Mouse (Mus musculus): ENCODE measurements around the gene Elk4.

Elk4 gene

DNA sequence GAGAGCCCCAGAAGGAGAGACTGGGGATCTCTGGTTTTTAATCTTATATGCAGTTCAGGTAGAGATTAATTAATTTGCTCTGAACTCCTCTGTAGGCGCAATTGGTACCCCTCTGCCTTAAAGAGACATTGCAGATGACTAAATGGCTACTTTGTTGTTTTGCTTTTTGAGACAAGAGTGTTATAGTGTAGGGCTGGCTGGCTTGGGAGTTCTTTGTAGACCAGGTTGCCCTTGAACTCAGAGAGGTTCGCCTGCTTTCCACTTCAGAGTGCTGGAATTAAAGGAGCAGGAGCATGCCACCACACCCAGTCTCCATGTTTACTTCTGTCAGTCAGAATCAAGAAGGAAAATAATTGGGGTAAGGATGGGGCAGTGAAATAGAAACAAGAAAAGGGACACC is 4.3 kb upstream of the Elk4 start:
- TF ChIP-seq GATA4 (IDR thresholded peaks at IDR 0.05; ENCODE audit: insufficient replicate concordance, low read length), result no peak

DNA sequence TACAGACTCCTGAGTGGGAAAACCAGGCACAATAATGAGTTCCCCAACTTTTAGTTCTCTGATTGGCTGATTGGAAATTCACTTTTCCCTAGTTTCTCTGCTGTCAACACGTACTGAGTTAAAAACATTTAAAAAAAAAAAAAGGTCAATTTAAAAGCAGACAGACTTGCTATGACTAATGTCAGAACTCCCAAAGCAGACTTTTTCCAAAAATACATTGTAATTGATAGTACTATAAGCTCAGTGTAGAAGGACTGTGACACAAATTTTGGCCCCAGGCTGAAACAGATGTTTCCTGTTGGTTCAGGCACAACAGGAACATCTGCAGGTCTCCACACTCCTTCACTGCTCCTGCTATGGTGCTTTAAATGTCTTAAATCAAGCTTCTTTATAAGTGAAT is 3.6 kb upstream of the Elk4 start:
- no peak for TF ChIP-seq GATA4 (IDR thresholded peaks at IDR 0.05; ENCODE audit: insufficient replicate concordance, low read length)

DNA sequence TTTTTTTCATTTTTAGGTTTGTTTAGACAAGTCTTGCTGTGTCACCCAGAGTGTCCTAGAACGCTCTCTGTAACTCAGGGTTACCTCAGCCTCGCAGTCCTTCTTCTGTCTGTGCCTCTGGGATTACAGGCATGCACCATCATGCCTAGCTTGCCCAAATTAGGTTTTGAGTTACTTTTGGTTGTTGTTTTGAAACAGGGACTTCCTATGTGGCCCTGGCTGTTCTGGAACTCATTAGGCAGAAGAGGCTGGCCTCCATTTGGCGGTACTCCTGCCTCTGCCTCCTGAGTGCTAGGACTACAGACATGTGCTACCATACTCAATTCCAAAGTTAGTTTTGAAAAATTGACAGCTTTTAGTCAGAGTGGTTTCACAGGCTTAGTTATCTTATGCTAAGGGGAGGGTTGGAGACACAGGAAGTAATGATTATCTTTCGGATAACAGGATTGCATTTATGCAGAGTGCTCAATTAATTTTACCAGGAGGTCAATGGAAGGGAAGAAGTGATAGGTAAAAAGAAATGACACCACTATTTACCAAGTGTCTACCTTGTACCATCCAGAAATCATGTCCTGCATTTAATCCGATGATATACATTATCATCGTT is 2.7 kb upstream of the Elk4 start:
- TF ChIP-seq GATA4 (IDR thresholded peaks at IDR 0.05; ENCODE audit: insufficient replicate concordance, low read length), result no peak

DNA sequence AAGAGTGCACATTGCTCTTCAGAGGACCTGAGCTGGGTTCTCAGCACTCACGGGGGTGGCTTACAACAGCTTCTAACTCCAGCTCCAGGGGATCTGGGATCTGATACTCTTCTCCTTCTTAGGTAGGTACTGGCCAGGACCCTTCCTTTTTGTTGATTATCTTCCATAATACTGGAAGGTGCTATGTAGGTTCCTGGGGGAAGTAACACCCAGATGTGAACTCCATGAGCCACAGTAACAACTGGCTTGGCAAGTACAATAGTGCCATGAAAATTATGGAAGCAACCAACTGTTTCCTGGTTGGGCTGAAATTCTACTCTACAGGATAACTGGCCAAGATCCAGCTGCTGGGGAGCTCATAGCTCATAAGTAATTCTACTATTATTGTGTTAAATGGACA is 1.9 kb upstream of the Elk4 start:
- TF ChIP-seq GATA4 (IDR thresholded peaks at IDR 0.05; ENCODE audit: insufficient replicate concordance, low read length), result no peak

DNA sequence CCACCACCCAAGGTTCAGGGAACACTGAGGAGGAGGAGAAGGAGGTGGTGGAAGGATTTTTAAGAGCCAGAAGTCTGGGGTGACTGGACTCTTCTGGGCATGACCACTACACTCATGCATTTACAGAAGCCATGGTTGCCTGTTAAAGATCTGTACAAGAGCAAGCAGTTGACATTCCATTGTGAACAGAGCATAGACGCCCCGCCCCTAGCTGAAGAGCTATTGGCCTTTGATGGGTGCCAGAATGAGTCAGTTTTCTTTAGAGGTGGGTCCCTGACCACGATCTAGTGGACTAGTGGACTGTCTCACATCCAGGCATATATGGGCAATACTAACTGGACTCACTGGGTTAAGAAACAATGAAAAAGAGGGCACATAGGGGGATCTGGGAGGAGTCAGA is 1.4 kb upstream of the Elk4 start:
- TF ChIP-seq GATA4 (IDR thresholded peaks at IDR 0.05; ENCODE audit: insufficient replicate concordance, low read length), result no peak

DNA sequence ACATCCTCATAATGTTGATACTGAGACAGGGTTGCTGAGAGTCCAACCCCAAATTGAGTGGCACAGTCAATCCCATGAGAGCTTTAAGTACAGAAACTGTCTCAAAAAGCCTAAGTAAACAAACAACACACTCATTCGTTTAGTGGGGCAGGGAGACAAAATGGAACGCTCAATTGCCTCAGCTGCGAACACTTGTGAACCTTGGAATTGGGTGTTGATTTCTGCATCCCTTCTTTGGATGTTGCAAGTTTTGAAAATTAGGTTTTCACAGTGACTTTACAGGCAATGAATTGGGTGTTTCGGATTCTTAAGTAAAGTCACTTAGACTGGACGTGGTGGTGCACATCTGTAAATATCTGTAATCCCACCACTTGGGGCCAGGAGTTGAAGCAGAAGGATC is 686 bp upstream of the Elk4 start:
- no peak for TF ChIP-seq GATA4 (IDR thresholded peaks at IDR 0.05; ENCODE audit: insufficient replicate concordance, low read length)

DNA sequence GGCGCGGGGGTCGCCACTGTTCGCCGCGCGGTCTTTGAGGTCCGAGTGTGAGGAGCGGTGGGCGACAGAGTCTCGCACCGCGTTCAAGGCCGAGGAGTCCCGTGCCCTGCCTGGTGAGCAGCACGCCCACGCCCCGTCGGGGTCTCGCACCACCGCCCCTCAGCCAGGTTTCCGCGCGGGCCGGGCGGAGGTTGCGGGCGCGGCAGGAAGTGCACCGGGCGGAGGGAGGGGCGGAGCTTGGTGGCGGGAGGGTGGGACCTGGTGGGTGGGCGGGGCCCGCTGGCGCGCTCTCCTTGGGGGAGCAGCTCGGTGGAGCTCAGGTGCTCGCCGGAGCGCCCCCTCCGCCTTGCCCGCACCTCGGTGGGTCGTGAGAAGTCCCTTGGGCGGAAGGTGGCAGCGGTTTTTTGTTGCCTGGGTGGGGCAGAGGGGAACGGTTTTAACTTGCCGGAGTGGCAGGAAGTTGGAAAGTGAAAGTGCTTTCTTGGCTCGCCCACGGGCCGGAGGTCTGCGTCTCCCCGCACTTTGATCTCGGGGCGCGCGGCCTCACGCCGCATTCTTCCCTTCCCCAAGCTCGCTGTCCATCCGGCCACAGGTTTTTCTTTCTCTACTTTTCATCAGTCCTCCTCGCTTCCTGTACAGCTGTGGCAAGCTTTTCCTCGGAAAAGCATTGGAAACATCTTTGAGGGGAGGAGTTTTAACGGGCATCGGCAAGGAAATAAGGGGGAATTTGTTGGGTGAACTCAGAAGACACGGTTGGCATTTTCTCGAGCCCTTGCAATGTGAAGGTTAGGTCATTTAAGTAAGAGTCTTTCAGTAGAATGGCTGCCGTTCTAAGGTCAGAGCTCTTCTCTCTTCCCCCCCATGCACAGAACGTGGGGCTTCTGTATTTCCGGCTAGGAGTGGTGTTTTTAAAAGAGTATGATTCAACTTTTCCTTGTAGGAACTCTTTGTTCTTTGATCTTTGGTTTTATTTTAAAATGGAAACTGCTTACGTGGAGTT is 721 bp downstream of the Elk4 start:
- no peak for TF ChIP-seq GATA4 (IDR thresholded peaks at IDR 0.05; ENCODE audit: insufficient replicate concordance, low read length)

DNA sequence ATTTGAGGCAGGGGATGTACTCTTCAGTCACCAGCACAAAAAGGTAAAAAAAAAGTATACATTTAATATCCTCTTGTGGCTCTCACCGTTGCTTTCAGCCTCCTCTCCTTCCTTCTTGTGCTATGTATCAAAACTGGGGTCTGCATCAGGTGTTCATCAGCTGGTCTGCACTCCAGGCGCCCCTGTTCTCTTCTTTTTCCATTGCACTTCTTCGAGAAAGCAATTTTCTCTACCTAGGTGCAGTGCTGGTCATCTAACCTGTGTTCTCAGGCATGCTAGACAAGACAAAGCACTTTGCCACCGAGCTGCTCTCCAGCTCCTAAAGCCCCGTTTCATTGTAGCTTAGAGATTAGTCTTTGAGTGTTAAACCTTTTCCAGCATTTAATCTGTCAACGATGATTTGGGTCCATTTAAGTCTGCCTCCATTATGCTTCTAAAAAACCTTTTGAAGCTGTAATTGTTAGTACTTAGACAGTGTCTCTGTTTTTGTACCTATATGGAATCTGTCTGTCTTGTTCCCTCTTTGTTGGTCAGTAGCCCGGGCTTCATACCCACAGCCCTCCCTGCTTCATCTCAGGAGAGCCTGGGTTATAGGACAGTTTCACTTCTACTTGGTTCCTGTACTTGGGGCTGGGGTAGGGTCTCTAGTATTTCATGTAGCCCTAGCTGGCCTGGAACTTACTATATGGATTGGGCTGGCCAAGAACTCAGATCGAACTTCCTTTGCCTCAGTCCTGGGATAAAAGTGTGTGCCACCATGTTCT is 1.7 kb downstream of the Elk4 start:
- no peak for TF ChIP-seq GATA4 (IDR thresholded peaks at IDR 0.05; ENCODE audit: insufficient replicate concordance, low read length)

DNA sequence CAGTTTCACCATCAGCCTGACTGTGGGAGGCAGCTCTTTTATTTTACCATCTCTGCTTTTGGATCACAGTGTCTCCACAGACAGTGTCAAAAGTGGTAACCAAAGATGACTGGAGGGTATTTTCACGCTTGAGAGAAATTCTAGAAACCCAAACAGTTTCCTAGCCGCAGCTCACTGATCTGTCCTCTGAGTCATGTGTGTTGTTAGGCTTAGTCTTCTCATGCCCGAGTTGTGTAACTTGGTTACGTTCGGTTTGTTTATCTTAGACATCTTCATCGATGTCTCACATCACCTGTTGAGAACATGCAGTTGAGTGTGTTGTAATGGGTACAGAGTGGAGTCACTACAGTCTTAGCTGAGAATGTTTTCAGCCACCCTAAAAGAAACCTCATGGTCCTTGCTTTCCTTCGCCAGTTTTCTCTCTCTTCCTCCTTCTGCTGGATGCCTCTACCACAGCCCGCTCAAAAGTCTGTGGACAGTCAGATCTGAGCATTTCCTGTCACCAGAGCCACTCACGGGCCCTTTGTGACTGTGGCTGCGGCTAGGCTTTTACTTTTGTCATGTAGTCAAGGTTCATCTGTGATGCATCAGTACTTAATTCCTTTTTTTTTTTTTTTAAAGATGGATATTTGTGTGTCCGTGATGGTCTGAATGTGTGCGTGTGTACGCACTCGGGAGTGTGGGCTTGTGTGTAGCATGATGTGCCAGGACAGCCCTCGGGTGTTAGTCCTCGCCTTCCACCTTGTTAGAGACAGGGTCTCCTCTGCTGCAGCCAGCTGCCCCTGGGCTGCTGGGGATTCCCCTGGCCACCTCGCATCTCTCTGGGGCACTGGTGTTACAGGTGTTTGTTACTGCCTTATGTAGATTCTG is 3.5 kb downstream of the Elk4 start:
- no peak for TF ChIP-seq GATA4 (IDR thresholded peaks at IDR 0.05; ENCODE audit: insufficient replicate concordance, low read length)

DNA sequence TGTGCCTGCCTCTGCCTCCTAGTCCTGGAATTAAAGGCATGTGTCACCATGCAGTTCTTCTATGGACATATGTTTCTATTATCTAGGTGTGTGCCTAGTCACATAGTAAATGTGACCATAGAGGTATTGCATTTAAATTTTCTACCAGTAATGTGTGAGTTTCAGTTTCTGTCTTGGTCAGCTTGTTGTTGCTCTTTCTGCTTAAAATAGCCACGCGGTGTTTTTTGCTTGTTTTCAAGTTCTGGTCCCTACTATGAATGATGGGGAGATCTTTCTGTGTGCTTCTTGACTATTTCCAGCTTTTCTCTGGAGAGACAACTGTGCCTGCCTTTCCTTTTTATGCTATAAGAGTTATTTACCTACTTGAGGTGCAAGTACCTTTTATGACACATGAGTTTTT is 4.4 kb downstream of the Elk4 start:
- no peak for TF ChIP-seq GATA4 (IDR thresholded peaks at IDR 0.05; ENCODE audit: insufficient replicate concordance, low read length)

DNA sequence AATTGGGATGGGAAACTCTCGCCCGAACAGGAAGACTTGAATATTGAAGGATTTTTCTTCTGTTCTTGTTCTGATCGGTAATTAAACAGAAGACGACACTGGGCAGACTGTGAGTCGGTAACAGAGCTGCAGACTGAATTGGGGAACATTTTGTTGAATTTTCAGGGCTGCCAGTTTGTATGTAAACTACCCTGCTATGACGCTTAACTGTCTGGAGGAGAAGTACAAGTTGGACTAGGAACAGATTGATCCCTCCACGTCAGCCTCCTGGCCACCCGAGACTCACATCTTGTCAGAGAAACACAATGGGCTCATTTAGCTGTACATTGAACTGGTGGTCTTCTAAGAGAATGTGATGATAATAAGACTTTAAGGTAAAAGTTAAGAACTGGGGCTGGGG is 5.5 kb downstream of the Elk4 start:
- no peak for TF ChIP-seq GATA4 (IDR thresholded peaks at IDR 0.05; ENCODE audit: insufficient replicate concordance, low read length)

DNA sequence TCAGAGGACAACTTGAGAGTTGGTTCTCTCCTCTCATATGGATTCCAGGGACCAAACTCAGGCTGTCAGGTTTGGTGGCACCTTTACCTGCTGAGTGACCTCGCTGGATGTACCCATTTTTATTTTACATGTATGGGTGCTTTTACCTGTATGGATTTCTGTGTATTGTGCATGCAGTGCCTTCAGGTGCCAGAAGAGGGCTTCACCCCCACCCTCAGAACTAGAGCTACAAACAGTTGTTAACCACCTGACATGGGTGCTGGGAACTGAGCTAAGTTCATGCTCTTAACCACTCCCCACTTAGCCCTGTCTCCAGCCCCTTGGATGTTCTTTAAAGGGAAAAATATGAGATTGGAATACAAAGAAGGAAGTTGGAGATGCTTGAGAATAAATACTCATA is 7.4 kb downstream of the Elk4 start:
- no peak for TF ChIP-seq GATA4 (IDR thresholded peaks at IDR 0.05; ENCODE audit: insufficient replicate concordance, low read length)

DNA sequence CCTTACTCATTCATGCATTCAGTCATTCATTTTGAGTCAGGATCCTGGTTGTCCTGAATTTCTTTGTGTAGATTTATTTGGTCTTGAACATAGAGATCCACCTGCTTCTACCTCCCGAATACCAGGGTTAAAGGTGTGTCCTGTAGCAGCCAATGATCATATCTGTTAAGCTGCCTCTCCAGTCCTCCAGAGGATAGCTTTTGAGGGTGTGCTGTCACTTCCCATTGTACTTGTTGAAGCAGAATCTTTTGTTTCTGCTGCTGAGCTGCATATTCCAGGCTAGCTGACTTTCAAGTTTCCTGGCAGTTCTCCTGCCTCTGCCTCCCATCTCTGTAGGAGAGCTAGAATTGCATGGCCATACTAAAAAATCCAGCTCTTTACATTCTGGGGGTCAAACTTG is 9.3 kb downstream of the Elk4 start:
- TF ChIP-seq GATA4 (IDR thresholded peaks at IDR 0.05; ENCODE audit: insufficient replicate concordance, low read length), result no peak

DNA sequence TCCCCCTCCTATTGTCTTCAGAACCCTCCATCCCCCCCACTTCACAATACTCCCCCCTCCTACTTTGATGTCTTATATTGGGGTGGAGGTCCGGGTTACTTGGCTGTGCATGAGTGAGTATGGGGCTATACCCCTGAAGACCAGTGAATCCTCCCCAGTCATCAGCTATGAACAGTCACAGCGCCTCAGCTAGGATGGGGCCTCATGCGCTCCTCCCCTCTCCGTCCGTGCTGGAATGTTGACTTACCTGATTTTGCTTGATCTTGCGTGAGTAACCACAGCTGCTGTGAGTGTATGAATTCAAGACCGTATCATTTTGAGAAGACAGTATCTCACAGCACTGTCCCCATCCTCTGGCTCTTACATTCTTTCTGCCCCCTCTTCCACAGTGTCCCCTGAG is 12.5 kb downstream of the Elk4 start:
- TF ChIP-seq GATA4 (IDR thresholded peaks at IDR 0.05; ENCODE audit: insufficient replicate concordance, low read length), result no peak

DNA sequence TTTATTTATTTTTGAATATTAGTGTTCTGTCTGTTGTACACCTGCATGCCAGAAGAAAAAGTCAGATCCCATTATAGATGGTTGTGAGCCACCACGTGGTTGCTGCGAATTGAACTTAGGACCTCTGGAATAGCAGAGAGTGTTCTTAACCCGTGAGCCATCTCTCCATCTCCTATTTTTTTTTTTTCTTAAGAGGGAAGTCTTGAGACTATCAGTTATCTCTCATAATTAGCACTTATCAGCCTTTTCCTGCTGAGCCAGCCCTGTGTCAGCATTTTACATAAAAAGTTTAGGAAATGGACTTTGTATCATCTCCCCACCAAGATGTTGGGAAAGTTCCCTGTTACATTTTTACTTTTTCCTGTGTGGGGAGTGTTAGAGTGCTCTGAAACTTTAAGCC is 14.7 kb downstream of the Elk4 start:
- peak; percentile 41; the same call in 1 of the 2 replicates for TF ChIP-seq GATA4 (IDR thresholded peaks at IDR 0.05; ENCODE audit: insufficient replicate concordance, low read length)

All from liver, adult (tissue).